ENCODE assay signal across 8 mouse cellular contexts in the genomic region with DNA sequence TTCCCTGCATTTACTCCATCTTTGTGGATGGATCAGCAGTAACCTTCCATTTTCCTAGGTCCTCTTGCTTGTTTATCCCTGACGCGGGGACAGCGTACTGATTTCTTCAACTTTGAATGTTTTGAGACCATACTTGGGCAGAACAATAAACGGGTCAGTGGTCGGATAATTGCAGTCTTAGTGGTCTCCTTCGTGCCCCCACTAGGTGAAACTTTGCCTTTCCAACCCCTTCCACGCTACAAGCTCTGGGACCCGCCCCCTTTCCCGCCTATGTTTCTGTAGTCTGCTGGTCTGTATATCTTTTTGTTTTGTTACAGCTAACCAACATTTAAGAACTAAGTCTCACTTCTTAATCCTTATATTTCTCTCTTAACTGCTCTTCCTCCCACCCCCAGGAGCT. TPM values are rescaled to one million over a fixed set of nuclear protein-coding genes. Genes with fewer than 3 reads are reported as not detected.
DNase-seq lines count a peak whose midpoint lies in the region; ATAC-seq and TF ChIP-seq lines count a peak whose summit lies in the region.

No protein-coding gene starts in this region.

- H3K27ac ChIP-seq in lung, embryonic 14.5 days (ENCODE audit: low read depth) = no peak overlapping the region
- no peak overlapping the region for H3K27ac ChIP-seq in forebrain, embryonic 13.5 days
- H3K27ac ChIP-seq in liver, embryonic 16.5 days (ENCODE audit: low read length) = peak overlapping the region; percentile 92

- H3K9ac ChIP-seq in lung, embryonic 14.5 days = peak overlapping the region; percentile 66
- H3K9ac ChIP-seq in forebrain, embryonic 13.5 days = peak overlapping the region; percentile 71
- H3K9ac ChIP-seq in liver, embryonic 16.5 days (ENCODE audit: low read depth, low read length) = peak overlapping the region; percentile 80

- 0 out of 2 replicates have a peak, but pooled peaks cover 3% of the 10 kb centered on the region for H3K36me3 ChIP-seq in lung, embryonic 14.5 days (ENCODE audit: insufficient read depth)
- 0 out of 2 replicates have a peak, but pooled peaks cover 2% of the 10 kb centered on the region for H3K36me3 ChIP-seq in forebrain, embryonic 13.5 days (ENCODE audit: poor library complexity, severe bottlenecking)
- no peaks in the 10 kb centered on the region for H3K36me3 ChIP-seq in liver, embryonic 16.5 days (ENCODE audit: control insufficient read depth, insufficient read depth)

- H3K4me2 ChIP-seq in lung, embryonic 14.5 days = peak overlapping the region; percentile 66
- H3K4me2 ChIP-seq in forebrain, embryonic 13.5 days = peak overlapping the region; percentile 66
- peak overlapping the region; percentile 63 for H3K4me2 ChIP-seq in liver, embryonic 16.5 days (ENCODE audit: low read depth, low read length)

- no peak for ATAC-seq in lung, embryonic 14.5 days (ENCODE audit: insufficient read depth)
- no peak for ATAC-seq in forebrain, embryonic 13.5 days
- ATAC-seq in liver, embryonic 16.5 days (ENCODE audit: low read depth) = no peak

- no peaks in the 10 kb centered on the region for H3K27me3 ChIP-seq in lung, embryonic 14.5 days (ENCODE audit: insufficient read depth, low read length)
- H3K27me3 ChIP-seq in forebrain, embryonic 13.5 days = no peaks in the 10 kb centered on the region
- H3K27me3 ChIP-seq in liver, embryonic 16.5 days (ENCODE audit: control insufficient read depth, insufficient read depth, low read depth, low read length) = no peaks in the 10 kb centered on the region

- no peaks in the 10 kb centered on the region for H3K9me3 ChIP-seq in lung, embryonic 14.5 days (ENCODE audit: low read depth, low read length)
- no peaks in the 10 kb centered on the region for H3K9me3 ChIP-seq in forebrain, embryonic 13.5 days (replicated peaks)
- no peaks in the 10 kb centered on the region for H3K9me3 ChIP-seq in liver, embryonic 16.5 days (replicated peaks; ENCODE audit: control insufficient read depth, low read length)

- 8% methylated on average over 9 of the region's 9 CpGs for WGBS in lung, embryonic 14.5 days
- WGBS in forebrain, embryonic 13.5 days = 20% methylated on average over 9 of the region's 9 CpGs
- WGBS in liver, embryonic 16.5 days (ENCODE audit: insufficient replicate concordance) = 14% methylated on average over 9 of the region's 9 CpGs

- no peaks in the 10 kb centered on the region for H3K4me1 ChIP-seq in lung, embryonic 14.5 days (ENCODE audit: insufficient read depth)
- H3K4me1 ChIP-seq in forebrain, embryonic 13.5 days = no peaks in the 10 kb centered on the region
- peaks cover 2% of the 10 kb centered on the region for H3K4me1 ChIP-seq in liver, embryonic 16.5 days (ENCODE audit: control insufficient read depth, low read depth, low read length)

- peak; percentile 7 for DNase-seq in adrenal gland, postnatal 14 days
- no peak for DNase-seq in adrenal gland, postnatal 10 days
- DNase-seq in lung, embryonic 14.5 days = no peak
- no peak for DNase-seq in lung, postnatal 4 days
- DNase-seq in ovary, adult 18-20 months (ENCODE audit: low spot score) = no peak
- no peak for DNase-seq in urinary bladder, postnatal 36 days (ENCODE audit: low spot score in 2 of 2)

- peak overlapping the region; percentile 53 for H3K4me3 ChIP-seq in lung, embryonic 14.5 days (ENCODE audit: low read depth, low read length)
- peak overlapping the region; percentile 55 for H3K4me3 ChIP-seq in forebrain, embryonic 13.5 days
- H3K4me3 ChIP-seq in liver, embryonic 16.5 days (ENCODE audit: low read depth, low read length) = peak overlapping the region; percentile 74

- TF ChIP-seq CTCF in lung, embryonic 14.5 days (IDR thresholded peaks at IDR 0.05; ENCODE audit: low read depth) = no peak

RNA-seq across cellular contexts. Expression of a gene that starts 3.8 kb away (rescaled TPM):
- total RNA-seq in adrenal gland, postnatal 14 days (2021) = 193 and 209 TPM in 2 replicates
- 100 to 1,000 TPM; 152 to 202 TPM for total RNA-seq in adrenal gland, postnatal 10 days (2021)
- polyA plus RNA-seq in lung, embryonic 14.5 days (2014; fragmentation: Nextera tagmentation; extraction: Ambion mirVana) = 65.1 and 66.5 TPM in 2 replicates
- polyA plus RNA-seq in forebrain, embryonic 13.5 days (2015; fragmentation: Nextera tagmentation; extraction: Ambion mirVana) = 63.5 and 69.0 TPM in 2 replicates
- 11.5 and 13.3 TPM in 2 replicates for polyA plus RNA-seq in liver, embryonic 16.5 days (2015; fragmentation: Nextera tagmentation; extraction: Ambion mirVana)
